Mouse (Mus musculus): ENCODE data around the gene Guca1b. TPM values are rescaled to one million over a fixed set of nuclear protein-coding genes. Genes with fewer than 3 reads are reported as not detected.

The Guca1b gene
- 1.6 and 3.1 TPM in 2 replicates for polyA plus RNA-seq (2012; rRNA removed)

GRCm38 (mm10) chr17:47385145-47385544, at the start of gene Guca1b:
Guca1b (plus strand) TSS chr17:47385393.
- Histone ChIP-seq H3K36me3 (ENCODE audit: control insufficient read depth, insufficient read depth, low read length) (no peaks in the 10 kb centered on the region), H3K4me3 (ENCODE audit: control insufficient read depth, insufficient read depth, low read length) (no peak within 1 kb of the TSS), H3K4me1 (replicated peaks; ENCODE audit: control insufficient read depth, insufficient read depth, low read length) (no peaks in the 10 kb centered on the region), H3K27ac (ENCODE audit: control insufficient read depth, insufficient read depth, low read length) (no peak within 1 kb of the TSS), H3K27me3 (ENCODE audit: control insufficient read depth, insufficient read depth, low read length) (no peaks in the 10 kb centered on the region)
- no peak for DNase-seq
- TF ChIP-seq CTCF (IDR thresholded peaks at IDR 0.05; ENCODE audit: borderline replicate concordance, control insufficient read depth, extremely low read depth, insufficient read depth, low read length, poor library complexity) = no peak
- no peak for TF ChIP-seq POLR2A (IDR thresholded peaks at IDR 0.05; ENCODE audit: control insufficient read depth, extremely low read depth, insufficient read depth, low read length, poor library complexity)
- WGBS = 75% methylated on average over 10 of the region's 10 CpGs

DNA sequence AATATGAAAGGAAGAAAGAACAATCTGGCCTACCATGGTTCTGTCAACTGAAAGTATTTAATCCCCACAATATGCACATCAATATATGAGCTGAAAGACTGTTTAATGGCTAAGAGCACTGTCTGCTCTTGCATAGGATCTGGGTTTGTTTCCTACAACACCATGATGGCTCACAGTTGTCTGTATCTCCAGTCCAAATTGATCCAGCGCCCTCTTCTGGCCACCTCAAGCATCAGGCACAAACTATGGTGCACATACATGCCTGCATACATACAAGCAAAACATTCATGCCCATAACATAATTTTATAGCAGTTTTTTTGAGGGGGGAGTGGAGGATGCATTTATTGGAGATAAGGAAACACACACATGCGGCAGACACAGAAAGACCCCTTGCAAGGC, 42.1 kb upstream of the Guca1b start:
- H3K27me3 ChIP-seq (ENCODE audit: control insufficient read depth, insufficient read depth, low read length) = no peaks in the 10 kb centered on the region
- WGBS = 91% methylated on average over 2 of the region's 2 CpGs
- H3K36me3 ChIP-seq (ENCODE audit: control insufficient read depth, insufficient read depth, low read length) = peaks cover 12% of the 10 kb centered on the region
- TF ChIP-seq POLR2A (IDR thresholded peaks at IDR 0.05; ENCODE audit: control insufficient read depth, extremely low read depth, insufficient read depth, low read length, poor library complexity) = no peak
- no peak for TF ChIP-seq CTCF (IDR thresholded peaks at IDR 0.05; ENCODE audit: borderline replicate concordance, control insufficient read depth, extremely low read depth, insufficient read depth, low read length, poor library complexity)
- no peak overlapping the region for H3K4me3 ChIP-seq (ENCODE audit: control insufficient read depth, insufficient read depth, low read length)
- DNase-seq = no peak
- no peaks in the 10 kb centered on the region for H3K4me1 ChIP-seq (replicated peaks; ENCODE audit: control insufficient read depth, insufficient read depth, low read length)
- no peak overlapping the region for H3K27ac ChIP-seq (ENCODE audit: control insufficient read depth, insufficient read depth, low read length)

- H3K36me3 ChIP-seq (ENCODE audit: control insufficient read depth, insufficient read depth, low read length) = peaks cover 38% of the 10 kb centered on the region
- H3K4me3 ChIP-seq (ENCODE audit: control insufficient read depth, insufficient read depth, low read length) = no peak overlapping the region
- no peak overlapping the region for H3K27ac ChIP-seq (ENCODE audit: control insufficient read depth, insufficient read depth, low read length)
- no peaks in the 10 kb centered on the region for H3K27me3 ChIP-seq (ENCODE audit: control insufficient read depth, insufficient read depth, low read length)
- H3K4me1 ChIP-seq (replicated peaks; ENCODE audit: control insufficient read depth, insufficient read depth, low read length) = no peaks in the 10 kb centered on the region
- WGBS = 100% methylated on average over 3 of the region's 3 CpGs
- no peak for DNase-seq
- TF ChIP-seq POLR2A (IDR thresholded peaks at IDR 0.05; ENCODE audit: control insufficient read depth, extremely low read depth, insufficient read depth, low read length, poor library complexity) (no peak), CTCF (IDR thresholded peaks at IDR 0.05; ENCODE audit: borderline replicate concordance, control insufficient read depth, extremely low read depth, insufficient read depth, low read length, poor library complexity) (no peak)
Measured at GRCm38 (mm10) chr17:47349721-47350319, 35.4 kb upstream of the Guca1b start.

DNA sequence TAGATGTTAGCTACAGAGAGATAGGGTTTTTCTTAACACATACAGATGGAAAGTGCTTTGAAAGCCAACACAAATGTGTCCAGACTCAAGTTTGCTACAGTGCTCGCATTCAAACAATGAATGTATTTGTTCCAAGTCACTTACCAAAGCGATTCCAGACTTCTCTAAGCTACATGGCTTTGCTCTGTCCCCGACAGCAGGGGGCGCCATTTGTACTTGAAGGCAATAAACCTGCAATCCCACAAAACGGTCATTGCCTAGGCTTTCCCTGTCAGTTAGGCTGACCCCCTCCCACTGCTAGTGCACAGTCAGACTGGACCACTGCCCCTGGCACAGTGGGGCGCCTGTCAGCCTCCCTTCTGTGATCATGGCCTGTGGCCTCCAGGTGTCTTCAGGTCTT, 25.2 kb upstream of the Guca1b start:
- H3K4me1 ChIP-seq (replicated peaks; ENCODE audit: control insufficient read depth, insufficient read depth, low read length) = no peaks in the 10 kb centered on the region
- peak; percentile 59 for DNase-seq
- no peaks in the 10 kb centered on the region for H3K27me3 ChIP-seq (ENCODE audit: control insufficient read depth, insufficient read depth, low read length)
- H3K27ac ChIP-seq (ENCODE audit: control insufficient read depth, insufficient read depth, low read length) = no peak overlapping the region
- TF ChIP-seq POLR2A (IDR thresholded peaks at IDR 0.05; ENCODE audit: control insufficient read depth, extremely low read depth, insufficient read depth, low read length, poor library complexity) (no peak), CTCF (IDR thresholded peaks at IDR 0.05; ENCODE audit: borderline replicate concordance, control insufficient read depth, extremely low read depth, insufficient read depth, low read length, poor library complexity) (peak; percentile 68; the same call in 1 of the 2 replicates)
- WGBS = 60% methylated on average over 6 of the region's 6 CpGs
- H3K36me3 ChIP-seq (ENCODE audit: control insufficient read depth, insufficient read depth, low read length) = 0 out of 2 replicates have a peak, but pooled peaks cover 10% of the 10 kb centered on the region
- H3K4me3 ChIP-seq (ENCODE audit: control insufficient read depth, insufficient read depth, low read length) = no peak overlapping the region

- Histone ChIP-seq H3K36me3 (ENCODE audit: control insufficient read depth, insufficient read depth, low read length) (0 out of 2 replicates have a peak, but pooled peaks cover 8% of the 10 kb centered on the region), H3K27me3 (ENCODE audit: control insufficient read depth, insufficient read depth, low read length) (no peaks in the 10 kb centered on the region), H3K4me1 (replicated peaks; ENCODE audit: control insufficient read depth, insufficient read depth, low read length) (no peaks in the 10 kb centered on the region), H3K27ac (ENCODE audit: control insufficient read depth, insufficient read depth, low read length) (no peak overlapping the region), H3K4me3 (ENCODE audit: control insufficient read depth, insufficient read depth, low read length) (no peak overlapping the region)
- TF ChIP-seq CTCF (IDR thresholded peaks at IDR 0.05; ENCODE audit: borderline replicate concordance, control insufficient read depth, extremely low read depth, insufficient read depth, low read length, poor library complexity) = no peak
- no peak for TF ChIP-seq POLR2A (IDR thresholded peaks at IDR 0.05; ENCODE audit: control insufficient read depth, extremely low read depth, insufficient read depth, low read length, poor library complexity)
- DNase-seq = no peak
- 51% methylated on average over 11 of the region's 11 CpGs for WGBS
Measured at GRCm38 (mm10) chr17:47361343-47361742, 23.9 kb upstream of the Guca1b start.

DNA sequence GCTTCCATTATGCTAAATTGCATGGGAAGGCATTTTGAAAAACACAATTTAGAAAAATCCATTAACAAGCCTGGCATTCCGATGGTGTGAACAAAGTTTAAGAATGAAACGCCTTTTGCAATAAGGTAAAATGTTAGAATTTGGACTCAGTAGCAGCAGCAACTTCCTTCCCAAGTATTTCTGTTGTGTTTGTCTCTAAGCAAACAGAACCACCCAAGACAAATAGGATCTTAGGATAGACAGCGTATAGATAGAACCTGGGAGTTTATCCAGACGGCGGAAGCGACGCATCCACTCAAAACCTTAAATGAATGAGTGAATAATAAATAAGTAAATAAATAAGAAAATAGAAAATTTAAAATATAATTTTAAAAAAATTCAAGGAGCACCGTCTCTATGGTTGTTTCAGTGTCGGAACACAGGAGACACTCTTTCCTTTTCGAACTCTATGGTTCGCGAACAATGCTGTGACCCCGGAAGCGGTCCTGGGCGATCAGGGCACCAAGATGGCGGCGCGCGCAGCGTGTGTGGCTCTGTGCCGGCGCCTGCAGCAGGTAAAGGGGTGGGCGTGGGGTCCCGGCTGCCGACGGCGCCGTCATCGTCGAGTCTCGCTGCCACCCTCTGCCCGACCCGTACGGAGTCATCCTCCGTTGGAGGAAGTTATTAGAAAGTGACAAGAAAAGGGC, 16.6 kb upstream of the Guca1b start, which contains the start of gene Mrps10:
Mrps10 (plus strand) TSS at position 487 of the 686 bp plus-strand sequence.
- Histone ChIP-seq H3K27ac (ENCODE audit: control insufficient read depth, insufficient read depth, low read length) (no peak within 1 kb of the TSS), H3K4me3 (ENCODE audit: control insufficient read depth, insufficient read depth, low read length) (peak within 1 kb of the TSS; percentile 51), H3K4me1 (replicated peaks; ENCODE audit: control insufficient read depth, insufficient read depth, low read length) (peaks cover 7% of the 10 kb centered on the region), H3K27me3 (ENCODE audit: control insufficient read depth, insufficient read depth, low read length) (no peaks in the 10 kb centered on the region), H3K36me3 (ENCODE audit: control insufficient read depth, insufficient read depth, low read length) (no peaks in the 10 kb centered on the region)
- TF ChIP-seq POLR2A (IDR thresholded peaks at IDR 0.05; ENCODE audit: control insufficient read depth, extremely low read depth, insufficient read depth, low read length, poor library complexity) (no peak), CTCF (IDR thresholded peaks at IDR 0.05; ENCODE audit: borderline replicate concordance, control insufficient read depth, extremely low read depth, insufficient read depth, low read length, poor library complexity) (no peak)
- DNase-seq = peak; percentile 83
- 7% methylated on average over 35 of the region's 35 CpGs for WGBS
